Mouse (Mus musculus): ENCODE data around the gene Slc38a9. TPM values are rescaled to one million over a fixed set of nuclear protein-coding genes. Genes with fewer than 3 reads are reported as not detected.

The Slc38a9 gene
- polyA plus RNA-seq, 1 experiment from 2014 or later, result 17.7 TPM

GRCm38 (mm10) chr13:112736407-112736806, 75.9 kb downstream of the Slc38a9 start:
- H3K36me3 ChIP-seq, result no peaks in the 10 kb centered on the region
- no peak overlapping the region for H3K9ac ChIP-seq
- no peak for ATAC-seq (ENCODE audit: insufficient number of reproducible peaks, insufficient read depth, low FRiP score, low TSS enrichment, low read depth)
- WGBS, result 84% methylated on average over 10 of the region's 10 CpGs
- peaks cover 20% of the 10 kb centered on the region for H3K4me1 ChIP-seq
- H3K4me3 ChIP-seq, result no peak overlapping the region
- H3K27me3 ChIP-seq, result no peaks in the 10 kb centered on the region
- H3K9me3 ChIP-seq, result no peaks in the 10 kb centered on the region
- H3K27ac ChIP-seq, result no peak overlapping the region
- H3K4me2 ChIP-seq, result no peak overlapping the region

DNA sequence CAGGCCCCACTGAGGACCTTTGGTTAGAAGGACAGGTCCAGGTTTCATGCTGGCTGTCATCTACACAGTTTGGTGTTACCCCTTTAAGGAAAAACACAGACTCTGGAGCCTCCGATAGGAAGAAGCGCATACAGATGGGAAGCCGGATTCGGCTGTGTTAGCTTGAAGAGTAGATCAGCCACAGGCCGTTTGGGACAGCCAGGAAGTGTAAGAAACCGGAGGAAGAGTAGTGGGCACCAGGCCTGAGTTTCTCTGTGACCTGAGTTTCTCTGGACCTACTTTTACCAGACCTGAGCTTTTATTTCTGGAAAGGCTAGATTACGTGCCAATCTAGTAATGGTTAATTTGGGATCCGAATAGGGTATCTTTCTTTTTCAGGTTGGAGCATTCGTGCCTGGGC, 76.6 kb downstream of the Slc38a9 start:
- no peaks in the 10 kb centered on the region for H3K27me3 ChIP-seq
- H3K4me3 ChIP-seq, result no peak overlapping the region
- H3K4me2 ChIP-seq, result no peak overlapping the region
- H3K4me1 ChIP-seq, result peaks cover 21% of the 10 kb centered on the region
- H3K9ac ChIP-seq, result no peak overlapping the region
- no peaks in the 10 kb centered on the region for H3K9me3 ChIP-seq
- no peak for ATAC-seq (ENCODE audit: insufficient number of reproducible peaks, insufficient read depth, low FRiP score, low TSS enrichment, low read depth)
- no peak overlapping the region for H3K27ac ChIP-seq
- 71% methylated on average over 9 of the region's 9 CpGs for WGBS
- H3K36me3 ChIP-seq, result no peaks in the 10 kb centered on the region

- no peaks in the 10 kb centered on the region for H3K27me3 ChIP-seq
- WGBS, result 85% methylated on average over 16 of the region's 16 CpGs
- no peak overlapping the region for H3K27ac ChIP-seq
- no peaks in the 10 kb centered on the region for H3K9me3 ChIP-seq
- H3K4me3 ChIP-seq, result no peak overlapping the region
- no peaks in the 10 kb centered on the region for H3K36me3 ChIP-seq
- no peak overlapping the region for H3K9ac ChIP-seq
- H3K4me2 ChIP-seq, result no peak overlapping the region
- no peak for ATAC-seq (ENCODE audit: insufficient number of reproducible peaks, insufficient read depth, low FRiP score, low TSS enrichment, low read depth)
- peaks cover 22% of the 10 kb centered on the region for H3K4me1 ChIP-seq
Observed at GRCm38 (mm10) chr13:112738005-112738404, 77.5 kb downstream of the Slc38a9 start.

- Histone ChIP-seq H3K36me3 (no peaks in the 10 kb centered on the region), H3K4me3 (no peak overlapping the region), H3K9me3 (no peaks in the 10 kb centered on the region), H3K9ac (no peak overlapping the region), H3K4me2 (no peak overlapping the region), H3K27ac (no peak overlapping the region), H3K27me3 (no peaks in the 10 kb centered on the region), H3K4me1 (peaks cover 9% of the 10 kb centered on the region; the same call in 1 of the 2 replicates)
- 28% methylated on average over 6 of the region's 6 CpGs for WGBS
- no peak for ATAC-seq (ENCODE audit: insufficient number of reproducible peaks, insufficient read depth, low FRiP score, low TSS enrichment, low read depth)
Observed at GRCm38 (mm10) chr13:112740073-112740472, 79.5 kb downstream of the Slc38a9 start.

DNA sequence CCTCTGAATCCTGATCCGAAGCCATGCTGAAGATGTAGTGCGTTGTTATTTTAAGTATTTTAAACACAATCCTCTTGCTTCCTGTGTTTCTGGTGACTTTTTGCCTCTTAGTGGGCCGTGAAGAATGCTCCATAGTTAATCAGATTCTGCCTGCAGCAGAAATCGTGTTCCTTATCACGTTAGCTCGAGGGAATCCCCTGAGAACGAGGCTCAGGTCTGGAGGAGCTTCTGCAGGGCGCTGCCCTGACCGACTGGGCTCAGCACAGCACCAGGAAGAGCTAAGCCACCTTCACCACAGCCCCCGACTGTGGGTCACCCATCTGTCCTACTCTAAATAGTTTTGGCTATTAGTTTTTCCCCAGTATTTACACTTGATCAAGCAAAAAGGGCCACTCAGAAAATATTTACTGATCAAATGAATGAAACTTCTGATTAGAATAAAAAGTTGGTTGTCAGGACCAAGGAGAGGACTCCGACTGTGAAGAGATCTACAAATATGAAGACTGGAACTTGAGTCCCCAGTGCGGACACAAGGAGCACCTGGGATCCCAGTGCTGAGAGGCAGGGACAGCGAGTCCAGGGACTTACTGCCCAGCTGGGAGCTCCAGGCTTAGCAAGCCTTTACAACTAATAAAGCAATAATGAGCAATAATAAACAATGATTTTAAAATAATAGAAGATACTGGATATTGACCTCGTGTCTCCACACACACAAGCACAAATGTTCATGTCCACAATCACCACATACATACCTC, 81.7 kb downstream of the Slc38a9 start:
- no peak for ATAC-seq (ENCODE audit: insufficient number of reproducible peaks, insufficient read depth, low FRiP score, low TSS enrichment, low read depth)
- no peak overlapping the region for H3K4me2 ChIP-seq
- H3K36me3 ChIP-seq, result no peaks in the 10 kb centered on the region
- no peak overlapping the region for H3K4me3 ChIP-seq
- no peak overlapping the region for H3K27ac ChIP-seq
- no peaks in the 10 kb centered on the region for H3K27me3 ChIP-seq
- H3K4me1 ChIP-seq, result 0 out of 2 replicates have a peak, but pooled peaks cover 6% of the 10 kb centered on the region
- H3K9me3 ChIP-seq, result no peaks in the 10 kb centered on the region
- no peak overlapping the region for H3K9ac ChIP-seq
- 52% methylated on average over 14 of the region's 14 CpGs for WGBS

DNA sequence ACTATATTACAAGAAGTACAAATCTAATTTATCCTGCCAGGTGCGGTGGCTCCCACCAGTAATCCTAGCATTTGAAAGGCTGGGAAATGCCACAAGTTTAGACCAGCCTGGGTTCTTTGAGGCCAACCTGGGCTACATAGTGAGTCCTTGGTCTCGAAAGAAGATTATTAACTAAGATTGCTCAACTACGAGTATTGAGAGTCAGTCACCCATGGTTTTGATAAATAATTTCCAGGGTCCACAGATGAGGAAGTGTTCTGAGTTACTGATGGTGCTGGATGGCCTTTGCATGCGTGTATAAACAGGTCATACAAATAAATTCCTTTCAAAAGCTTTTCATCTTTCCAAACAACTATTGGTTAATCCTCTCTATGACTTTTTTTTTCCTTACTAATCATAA, 83.1 kb downstream of the Slc38a9 start:
- Histone ChIP-seq H3K36me3 (no peaks in the 10 kb centered on the region), H3K9me3 (no peaks in the 10 kb centered on the region), H3K27ac (no peak overlapping the region), H3K27me3 (no peaks in the 10 kb centered on the region), H3K4me1 (0 out of 2 replicates have a peak, but pooled peaks cover 6% of the 10 kb centered on the region), H3K4me3 (no peak overlapping the region), H3K9ac (no peak overlapping the region), H3K4me2 (no peak overlapping the region)
- ATAC-seq (ENCODE audit: insufficient number of reproducible peaks, insufficient read depth, low FRiP score, low TSS enrichment, low read depth), result no peak
- 80% methylated on average over 4 of the region's 4 CpGs for WGBS

DNA sequence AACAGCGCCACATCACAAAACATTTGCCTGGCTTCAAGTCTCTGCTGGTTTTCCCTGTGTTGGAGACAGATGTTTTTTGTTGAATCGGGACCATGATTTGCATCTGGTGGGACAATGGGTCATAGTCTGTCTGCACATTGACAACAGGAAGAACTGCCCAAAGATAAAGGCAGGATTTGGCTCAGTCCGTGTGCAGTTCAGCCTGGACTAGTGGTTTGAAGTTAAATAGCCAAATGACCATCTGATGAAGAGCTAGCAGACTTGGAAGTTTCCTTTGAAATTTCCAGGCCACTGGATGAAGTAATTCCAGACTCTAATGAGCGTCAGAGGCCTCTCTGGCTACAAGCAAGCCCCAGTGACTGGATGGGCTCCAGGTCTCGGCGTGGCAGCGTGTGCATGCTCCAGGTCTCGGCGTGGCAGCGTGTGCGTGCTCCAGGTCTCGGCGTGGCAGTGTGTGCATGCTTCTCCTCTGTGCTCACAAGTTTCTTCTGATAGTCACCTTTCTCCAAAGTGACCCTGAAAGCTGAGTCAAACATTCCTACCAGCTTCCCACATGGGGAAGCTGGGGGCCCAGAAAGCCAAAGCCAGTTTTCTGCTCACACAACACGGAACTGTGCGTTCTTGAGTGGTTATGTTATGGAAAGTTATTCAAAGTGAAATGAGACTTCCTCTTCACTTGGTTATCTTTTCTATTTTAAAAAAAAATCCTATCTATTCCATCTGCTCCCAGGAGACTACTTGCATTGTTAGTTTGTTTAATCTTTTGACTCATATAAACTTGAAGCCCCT, 83.7 kb downstream of the Slc38a9 start:
- H3K9me3 ChIP-seq, result no peaks in the 10 kb centered on the region
- no peaks in the 10 kb centered on the region for H3K27me3 ChIP-seq
- H3K4me2 ChIP-seq, result no peak overlapping the region
- 0 out of 2 replicates have a peak, but pooled peaks cover 6% of the 10 kb centered on the region for H3K4me1 ChIP-seq
- H3K9ac ChIP-seq, result no peak overlapping the region
- WGBS, result 75% methylated on average over 15 of the region's 15 CpGs
- no peak overlapping the region for H3K27ac ChIP-seq
- no peak for ATAC-seq (ENCODE audit: insufficient number of reproducible peaks, insufficient read depth, low FRiP score, low TSS enrichment, low read depth)
- H3K36me3 ChIP-seq, result no peaks in the 10 kb centered on the region
- no peak overlapping the region for H3K4me3 ChIP-seq

DNA sequence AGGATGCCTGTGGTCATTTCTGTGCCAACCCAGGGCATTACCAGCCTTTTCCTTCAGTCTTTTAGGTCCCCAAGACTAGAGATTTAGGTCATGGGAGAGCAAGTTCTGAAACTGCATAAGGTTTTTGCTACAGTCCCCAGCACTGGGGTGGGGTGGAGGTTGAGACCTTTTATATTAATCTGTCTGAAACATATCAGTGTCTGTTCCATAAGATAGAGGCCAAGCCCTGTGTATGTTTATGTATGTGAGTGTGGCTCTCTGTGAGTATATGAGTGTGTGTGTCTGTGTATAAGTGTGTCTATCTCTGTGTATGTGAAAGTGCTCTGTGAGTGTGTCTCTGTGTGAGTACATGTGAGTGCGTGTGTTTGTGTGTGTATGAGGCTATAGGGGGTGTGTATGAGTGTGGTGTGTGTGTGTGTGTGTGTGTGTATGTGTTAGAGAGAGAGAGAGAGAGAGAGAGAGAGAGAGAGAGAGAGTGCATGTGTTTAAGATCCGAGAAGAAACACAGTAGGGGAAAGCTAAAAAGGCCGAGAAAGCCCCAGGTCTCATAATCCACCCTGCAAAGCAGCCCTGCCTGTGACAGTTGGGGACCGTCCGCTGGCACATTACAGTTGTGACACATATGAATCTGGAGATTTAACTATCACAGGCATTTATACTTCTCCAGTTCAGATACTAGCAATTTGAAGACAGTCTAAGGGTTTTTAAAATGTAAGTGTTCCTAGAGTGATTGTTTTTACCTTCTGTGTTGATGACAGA, 85.6 kb downstream of the Slc38a9 start:
- H3K36me3 ChIP-seq, result no peaks in the 10 kb centered on the region
- H3K4me2 ChIP-seq, result no peak overlapping the region
- H3K9ac ChIP-seq, result no peak overlapping the region
- no peaks in the 10 kb centered on the region for H3K9me3 ChIP-seq
- 82% methylated on average over 5 of the region's 5 CpGs for WGBS
- no peak overlapping the region for H3K27ac ChIP-seq
- no peaks in the 10 kb centered on the region for H3K27me3 ChIP-seq
- H3K4me3 ChIP-seq, result no peak overlapping the region
- peaks cover 8% of the 10 kb centered on the region for H3K4me1 ChIP-seq
- no peak for ATAC-seq (ENCODE audit: insufficient number of reproducible peaks, insufficient read depth, low FRiP score, low TSS enrichment, low read depth)

GRCm38 (mm10) chr13:112746695-112747055, 86.1 kb downstream of the Slc38a9 start:
- Histone ChIP-seq H3K9me3 (no peaks in the 10 kb centered on the region), H3K4me2 (no peak overlapping the region), H3K36me3 (no peaks in the 10 kb centered on the region), H3K9ac (no peak overlapping the region), H3K4me3 (no peak overlapping the region), H3K27ac (no peak overlapping the region), H3K4me1 (peaks cover 14% of the 10 kb centered on the region), H3K27me3 (no peaks in the 10 kb centered on the region)
- WGBS, result 87% methylated on average over 10 of the region's 10 CpGs
- no peak for ATAC-seq (ENCODE audit: insufficient number of reproducible peaks, insufficient read depth, low FRiP score, low TSS enrichment, low read depth)

- no peaks in the 10 kb centered on the region for H3K9me3 ChIP-seq
- H3K9ac ChIP-seq, result no peak overlapping the region
- WGBS, result 70% methylated on average over 6 of the region's 6 CpGs
- no peak for ATAC-seq (ENCODE audit: insufficient number of reproducible peaks, insufficient read depth, low FRiP score, low TSS enrichment, low read depth)
- no peak overlapping the region for H3K4me2 ChIP-seq
- H3K36me3 ChIP-seq, result no peaks in the 10 kb centered on the region
- peaks cover 19% of the 10 kb centered on the region for H3K4me1 ChIP-seq
- H3K27me3 ChIP-seq, result no peaks in the 10 kb centered on the region
- no peak overlapping the region for H3K4me3 ChIP-seq
- no peak overlapping the region for H3K27ac ChIP-seq
Observed at GRCm38 (mm10) chr13:112747808-112748430, 87.4 kb downstream of the Slc38a9 start.

GRCm38 (mm10) chr13:112748808-112749510, 88.4 kb downstream of the Slc38a9 start:
- peaks cover 19% of the 10 kb centered on the region for H3K4me1 ChIP-seq
- no peak for ATAC-seq (ENCODE audit: insufficient number of reproducible peaks, insufficient read depth, low FRiP score, low TSS enrichment, low read depth)

More at GRCm38 (mm10) chr13:112748808-112749510, 88.4 kb downstream of the Slc38a9 start:
- Histone ChIP-seq H3K9ac (no peak overlapping the region), H3K27me3 (no peaks in the 10 kb centered on the region), H3K9me3 (no peaks in the 10 kb centered on the region), H3K27ac (no peak overlapping the region), H3K36me3 (no peaks in the 10 kb centered on the region), H3K4me2 (no peak overlapping the region), H3K4me3 (no peak overlapping the region)
- 85% methylated on average over 11 of the region's 11 CpGs for WGBS

Data from embryonic facial prominence, embryonic 13.5 days (tissue).